Mouse (Mus musculus) ES-E14 (cell line): ENCODE measurements around the gene Wdr95. TPM values are rescaled to one million over a fixed set of nuclear protein-coding genes. Genes with fewer than 3 reads are reported as not detected.

ENCODE experiments used
- DNase-seq: peaks from one replicate; pipeline ENCODE4 v3.0.0-alpha.2; 2013; ENCODE audit warnings: low read depth, low spot score
- H3K27ac ChIP-seq: 2 replicates; pipeline ENCODE4 v1.5.1; 2012; ENCODE audit warnings: low read depth, mild to moderate bottlenecking, low read length, moderate library complexity, mixed read lengths; ENCODE audit not compliant: poor library complexity, insufficient read depth, severe bottlenecking
- H3K36me3 ChIP-seq: 2 replicates; pipeline ENCODE4 v1.6.1; 2012; ENCODE audit warnings: mild to moderate bottlenecking, low read length, moderate library complexity, mixed read lengths; ENCODE audit not compliant: control insufficient read depth, poor library complexity, insufficient read depth, severe bottlenecking
- H3K4me1 ChIP-seq, 2 experiments: fragments of 150-350 bp in 1 of 2; sonication (generic) in 1 of 2; 2 replicates each; pipeline ENCODE4 v1.6.1; 2012; ENCODE audit warnings: low read length in 2 of 2, mild to moderate bottlenecking in 1 of 2, mixed read lengths in 1 of 2; ENCODE audit not compliant: control insufficient read depth in 2 of 2, insufficient read depth in 2 of 2, poor library complexity in 1 of 2
- H3K4me3 ChIP-seq, 2 experiments: fragments of 150-350 bp in 1 of 2; sonication (generic) in 1 of 2; 2 replicates each; pipeline ENCODE4 v1.5.1; 2012; ENCODE audit warnings: low read length in 2 of 2, low read depth in 1 of 2, mild to moderate bottlenecking in 1 of 2, mixed read lengths in 1 of 2; ENCODE audit not compliant: insufficient read depth in 1 of 2, poor library complexity in 1 of 2, severe bottlenecking in 1 of 2
- H3K9ac ChIP-seq: 2 replicates; pipeline ENCODE4 v1.6.1; 2012; ENCODE audit warnings: low read depth, mild to moderate bottlenecking, low read length, mixed read lengths; ENCODE audit not compliant: poor library complexity, insufficient read depth, severe bottlenecking
- H3K9me3 ChIP-seq: fragments of 150-350 bp; sonication (generic); 2 replicates; pipeline ENCODE4 v1.6.1; 2012; ENCODE audit warnings: low read depth, mild to moderate bottlenecking, low read length; ENCODE audit not compliant: control insufficient read depth, insufficient read depth
- CHD2 ChIP-seq: IDR thresholded peaks from 2 replicates; pipeline ENCODE4 v1.6.1; 2014; ENCODE audit warnings: mild to moderate bottlenecking, low read depth, low read length, inconsistent platforms
- HCFC1 ChIP-seq: IDR thresholded peaks from 2 replicates; pipeline ENCODE4 v1.6.1; 2012; ENCODE audit warnings: low read length, inconsistent platforms, borderline replicate concordance; ENCODE audit not compliant: insufficient read depth
- MAFK ChIP-seq: IDR thresholded peaks from 2 replicates; pipeline ENCODE4 v1.6.1; 2014; ENCODE audit warnings: mild to moderate bottlenecking, low read depth, low read length, inconsistent platforms; ENCODE audit not compliant: insufficient read depth
- ZC3H11A ChIP-seq: IDR thresholded peaks from 2 replicates; pipeline ENCODE4 v1.6.1; 2012; ENCODE audit warnings: low read depth, mild to moderate bottlenecking, inconsistent platforms, low read length, borderline replicate concordance
- ZNF384 ChIP-seq: IDR thresholded peaks from 2 replicates; pipeline ENCODE4 v1.6.1; 2012; ENCODE audit warnings: low read depth, low read length, inconsistent platforms
- in situ Hi-C, 2 experiments: fragments of 600-800 bp; cut with MboI; formaldehyde crosslinking; loops; one replicate each; pipeline ENCODE4 v1.15.1; 2025; ENCODE audit warnings: low sequenced_read_pairs in 2 of 2, inconsistent platforms in 1 of 2; ENCODE audit not compliant: unreplicated experiment in 2 of 2
- total RNA-seq: library from RNA; depleted of rRNA; stranded (reverse); fragments of 300-350 nt; gene quantifications from 2 replicates; pipeline ENCODE4 v1.2.3, GENCODE M21; 2012

Gene Wdr95
- total RNA-seq, 1 experiment, result 1.5 TPM

DNA sequence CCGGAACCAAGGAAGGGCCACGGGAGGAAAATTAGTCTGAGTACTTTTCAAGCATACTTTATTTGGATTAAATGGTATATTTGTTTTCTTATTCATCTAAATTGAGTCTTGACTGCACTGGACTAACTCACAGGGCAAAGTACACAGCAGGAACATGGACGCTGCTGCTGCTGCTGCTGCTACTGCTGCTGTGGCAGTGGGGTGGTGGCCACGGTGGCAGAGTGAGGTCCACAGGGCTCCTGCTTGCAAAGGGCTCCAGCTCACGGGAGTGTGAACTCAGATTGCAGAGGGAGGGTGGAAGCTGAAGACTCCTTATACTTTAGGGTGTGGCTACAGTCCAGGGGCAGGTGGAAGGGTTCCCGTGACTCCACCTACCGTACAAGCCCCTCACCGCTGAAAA lies 23.5 kb upstream of the Wdr95 start:
- in situ Hi-C loops, result no loop called here
- TF ChIP-seq HCFC1, result no peak
- no peak for TF ChIP-seq MAFK
- TF ChIP-seq ZC3H11A, result no peak
- no peak for TF ChIP-seq CHD2
- no peak for TF ChIP-seq ZNF384

GRCm38 (mm10) chr5:149506033-149506432 lies 22.4 kb upstream of the Wdr95 start:
- in situ Hi-C loops, result no loop called here
- Histone ChIP-seq H3K27ac (no peak overlapping the region), H3K4me1 (no peaks in the 10 kb centered on the region), H3K36me3 (no peaks in the 10 kb centered on the region), H3K9ac (no peak overlapping the region), H3K9me3 (no peaks in the 10 kb centered on the region), H3K4me3 (no peak overlapping the region)
- no peak for DNase-seq
- TF ChIP-seq ZC3H11A (no peak), CHD2 (no peak), ZNF384 (no peak), HCFC1 (no peak), MAFK (no peak)

More for the DNA sequence above, 23.5 kb upstream of the Wdr95 start:
- Histone ChIP-seq H3K9ac (no peak overlapping the region), H3K4me1 (no peaks in the 10 kb centered on the region), H3K36me3 (no peaks in the 10 kb centered on the region), H3K27ac (no peak overlapping the region), H3K4me3 (no peak overlapping the region), H3K9me3 (no peaks in the 10 kb centered on the region)
- no peak for DNase-seq

DNA sequence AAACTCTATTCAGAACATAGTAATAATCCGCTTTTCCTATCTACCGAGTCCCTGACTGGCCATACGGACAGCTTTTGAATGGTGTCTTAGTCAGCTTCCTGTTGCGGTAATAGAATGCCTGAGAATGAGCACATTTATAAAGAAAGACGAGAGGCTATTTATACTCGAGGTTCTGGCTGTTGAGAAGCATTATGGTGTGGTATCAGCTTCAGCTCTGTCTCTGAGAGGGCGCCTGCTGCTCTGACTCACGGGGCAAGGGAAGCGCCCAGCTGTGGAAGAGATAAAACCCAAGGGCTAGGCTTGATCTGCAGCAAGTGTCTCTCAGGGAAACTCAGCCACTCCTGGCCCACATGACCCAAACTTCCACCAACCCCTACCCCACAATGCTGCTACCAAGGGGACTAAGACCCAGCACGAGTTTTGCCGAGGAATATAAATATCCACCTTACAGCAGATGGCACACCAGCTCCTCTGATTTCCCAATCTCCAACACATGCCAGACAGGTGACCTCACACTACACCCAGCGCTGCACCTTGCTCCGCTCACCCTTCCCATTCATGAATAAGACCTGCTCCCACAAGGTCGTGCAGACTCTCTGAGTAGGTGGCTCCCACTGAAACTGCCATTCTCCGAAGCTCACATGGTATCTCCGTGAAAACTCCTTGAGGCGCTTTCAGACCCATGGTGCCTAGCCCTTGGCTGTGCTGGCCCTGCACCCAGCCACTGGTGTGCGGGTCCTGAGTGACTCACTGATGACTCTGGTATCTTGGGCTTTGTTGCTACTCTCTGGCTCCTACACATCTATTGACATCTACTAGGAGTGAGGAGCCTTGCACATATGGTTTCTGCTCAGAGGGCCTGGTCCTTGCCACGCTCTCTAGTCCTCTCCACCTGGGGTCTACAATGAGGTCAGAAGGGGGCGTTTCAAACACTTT lies 20.1 kb upstream of the Wdr95 start:
- no peak overlapping the region for H3K4me3 ChIP-seq
- in situ Hi-C loops, result no loop called here
- no peaks in the 10 kb centered on the region for H3K9me3 ChIP-seq
- DNase-seq, result no peak
- no peak overlapping the region for H3K9ac ChIP-seq
- no peak for TF ChIP-seq CHD2
- no peak for TF ChIP-seq MAFK
- no peak for TF ChIP-seq HCFC1
- TF ChIP-seq ZC3H11A, result no peak
- TF ChIP-seq ZNF384, result no peak
- peaks cover 2 to 3% of the 10 kb centered on the region in 2 experiments; a peak in 1 of 4 replicates for H3K4me1 ChIP-seq
- H3K27ac ChIP-seq, result no peak overlapping the region
- H3K36me3 ChIP-seq, result no peaks in the 10 kb centered on the region

- Histone ChIP-seq H3K36me3 (no peaks in the 10 kb centered on the region), H3K4me3 (no peak overlapping the region), H3K9ac (no peak overlapping the region), H3K4me1 (peaks cover 3 to 11% of the 10 kb centered on the region in 2 experiments; a peak in 2 of 4 replicates), H3K9me3 (no peaks in the 10 kb centered on the region), H3K27ac (no peak overlapping the region)
- TF ChIP-seq ZC3H11A (no peak), HCFC1 (no peak), ZNF384 (no peak), CHD2 (no peak), MAFK (no peak)
- no peak for DNase-seq
- in situ Hi-C loops, result no loop called here
These were observed 18.2 kb upstream of the Wdr95 start for GRCm38 (mm10) chr5:149510323-149510722.
